Mouse (Mus musculus) CH12.LX (cell line): ENCODE measurements around the gene Serpine1. TPM values are rescaled to one million over a fixed set of nuclear protein-coding genes. Genes with fewer than 3 reads are reported as not detected.

Source experiments
- DNase-seq: peaks from one replicate; pipeline ENCODE4 v3.0.0-alpha.2; 2013; ENCODE audit errors: extremely low read depth
- H3K27ac ChIP-seq: 2 replicates; pipeline ENCODE4 v1.5.1; 2012; ENCODE audit warnings: low read depth, mild to moderate bottlenecking, control low read depth, moderate library complexity; ENCODE audit not compliant: insufficient read depth
- H3K27me3 ChIP-seq: replicated peaks from 2 replicates; pipeline ENCODE3; 2012; ENCODE audit warnings: inconsistent platforms
- H3K36me3 ChIP-seq, 2 experiments: replicated peaks in 1 of 2; 2 replicates each; pipeline versions ENCODE3 to v1.6.1; 2012; ENCODE audit warnings: inconsistent platforms in 1 of 2, low read length in 1 of 2, mild to moderate bottlenecking in 1 of 2, mixed read lengths in 1 of 2, moderate library complexity in 1 of 2; ENCODE audit not compliant: control insufficient read depth in 1 of 2, insufficient read depth in 1 of 2
- H3K4me1 ChIP-seq, 2 experiments: 2 replicates each; pipeline ENCODE4 v1.6.1; 2012; ENCODE audit warnings: inconsistent platforms in 1 of 2, moderate library complexity in 1 of 2; ENCODE audit not compliant: insufficient read depth in 2 of 2, control insufficient read depth in 1 of 2
- H3K4me2 ChIP-seq: 2 replicates; pipeline ENCODE4 v1.6.1; 2012; ENCODE audit warnings: low read depth, mild to moderate bottlenecking, control low read depth; ENCODE audit not compliant: poor library complexity, insufficient read depth, severe bottlenecking
- H3K4me3 ChIP-seq, 3 experiments: fragments of 150-350 bp in 1 of 3; sonication (generic) in 1 of 3; replicated peaks in 1 of 3; 2 replicates each; pipeline versions ENCODE3 to v1.5.1; 2011 to 2012; ENCODE audit warnings: low read depth in 2 of 3, low read length in 2 of 3, mild to moderate bottlenecking in 2 of 3, moderate library complexity in 2 of 3, control low read depth in 1 of 3, improper control_type of control experiment in 1 of 3, inconsistent platforms in 1 of 3, mixed read lengths in 1 of 3; ENCODE audit not compliant: poor library complexity in 1 of 3
- H3K79me2 ChIP-seq: replicated peaks from 2 replicates; pipeline ENCODE4 v1.6.1; 2012; ENCODE audit warnings: mild to moderate bottlenecking, moderate library complexity; ENCODE audit not compliant: control insufficient read depth, poor library complexity, insufficient read depth, severe bottlenecking; ENCODE audit errors: extremely low read depth
- H3K9ac ChIP-seq: 2 replicates; pipeline ENCODE4 v1.6.1; 2012; ENCODE audit warnings: low read depth, mild to moderate bottlenecking, control low read depth, moderate library complexity; ENCODE audit not compliant: insufficient read depth
- H3K9me3 ChIP-seq: replicated peaks from 2 replicates; pipeline ENCODE3; 2012; ENCODE audit warnings: low read length, inconsistent platforms, mixed read lengths
- BHLHE40 ChIP-seq: IDR thresholded peaks from 2 replicates; pipeline ENCODE4 v1.6.1; 2011; ENCODE audit warnings: mild to moderate bottlenecking, low read depth, low read length, improper control_type of control experiment
- CHD1 ChIP-seq: IDR thresholded peaks from 2 replicates; pipeline ENCODE4 v1.6.1; 2012; ENCODE audit warnings: low read depth, low read length, improper control_type of control experiment, inconsistent platforms
- CHD2 ChIP-seq: IDR thresholded peaks from 2 replicates; pipeline ENCODE4 v1.6.1; 2011; ENCODE audit warnings: low read length, improper control_type of control experiment
- CTCF ChIP-seq, 2 experiments: IDR thresholded peaks in 1 of 2; conservative IDR thresholded peaks in 1 of 2; 2 replicates each; pipeline ENCODE4 v1.5.1; 2011 to 2012; ENCODE audit warnings: low read depth in 2 of 2, low read length in 2 of 2, improper control_type of control experiment in 1 of 2, inconsistent platforms in 1 of 2, mild to moderate bottlenecking in 1 of 2, moderate library complexity in 1 of 2
- EP300 ChIP-seq: IDR thresholded peaks from 2 replicates; pipeline ENCODE4 v1.6.1; 2011; ENCODE audit warnings: low read length, improper control_type of control experiment
- ETS1 ChIP-seq: conservative IDR thresholded peaks from 2 replicates; pipeline ENCODE4 v1.6.1; 2012; ENCODE audit warnings: low read depth, mild to moderate bottlenecking, inconsistent platforms, low read length, improper control_type of control experiment, moderate library complexity
- HCFC1 ChIP-seq: IDR thresholded peaks from 2 replicates; pipeline ENCODE4 v1.6.1; 2012; ENCODE audit warnings: low read depth, mild to moderate bottlenecking, inconsistent platforms, low read length, improper control_type of control experiment
- JUN ChIP-seq: IDR thresholded peaks from 2 replicates; pipeline ENCODE4 v1.6.1; 2011; ENCODE audit warnings: low read depth, mild to moderate bottlenecking, low read length, improper control_type of control experiment, moderate library complexity; ENCODE audit not compliant: insufficient read depth
- JUND ChIP-seq: conservative IDR thresholded peaks from 2 replicates; pipeline ENCODE4 v1.6.1; 2011; ENCODE audit warnings: low read depth, low read length, improper control_type of control experiment
- KAT2A ChIP-seq: IDR thresholded peaks from 2 replicates; pipeline ENCODE4 v1.6.1; 2012; ENCODE audit warnings: low read length, improper control_type of control experiment, inconsistent platforms; ENCODE audit not compliant: insufficient replicate concordance
- MAFK ChIP-seq: IDR thresholded peaks from 2 replicates; pipeline ENCODE4 v1.6.1; 2011; ENCODE audit warnings: low read length, improper control_type of control experiment; ENCODE audit not compliant: insufficient replicate concordance
- MAX ChIP-seq: IDR thresholded peaks from 2 replicates; pipeline ENCODE4 v1.6.1; 2011; ENCODE audit warnings: low read length, improper control_type of control experiment
- MAZ ChIP-seq: IDR thresholded peaks from 2 replicates; pipeline ENCODE4 v1.6.1; 2012; ENCODE audit warnings: low read depth, mild to moderate bottlenecking, inconsistent platforms, low read length, improper control_type of control experiment, moderate library complexity
- MXI1 ChIP-seq: IDR thresholded peaks from 2 replicates; pipeline ENCODE4 v1.6.1; 2011; ENCODE audit warnings: mild to moderate bottlenecking, low read depth, low read length, improper control_type of control experiment
- MYC ChIP-seq: IDR thresholded peaks from 2 replicates; pipeline ENCODE4 v1.6.1; 2011; ENCODE audit warnings: low read depth, mild to moderate bottlenecking, improper control_type of control experiment, low read length
- NELFE ChIP-seq: IDR thresholded peaks from 2 replicates; pipeline ENCODE4 v1.6.1; 2011; ENCODE audit warnings: low read depth, low read length, improper control_type of control experiment
- NRF1 ChIP-seq: IDR thresholded peaks from 2 replicates; pipeline ENCODE4 v1.6.1; 2014; ENCODE audit warnings: low read depth, mild to moderate bottlenecking, inconsistent platforms, low read length, improper control_type of control experiment, moderate library complexity
- PAX5 ChIP-seq: IDR thresholded peaks from 2 replicates; pipeline ENCODE4 v1.6.1; 2012; ENCODE audit warnings: low read length, inconsistent platforms, mixed read lengths
- RAD21 ChIP-seq: IDR thresholded peaks from 2 replicates; pipeline ENCODE4 v1.6.1; 2011; ENCODE audit warnings: low read depth, mild to moderate bottlenecking, low read length, improper control_type of control experiment, moderate library complexity
- RCOR1 ChIP-seq: conservative IDR thresholded peaks from 2 replicates; pipeline ENCODE4 v1.6.1; 2012; ENCODE audit warnings: low read depth, mild to moderate bottlenecking, inconsistent platforms, low read length, improper control_type of control experiment
- SIN3A ChIP-seq: IDR thresholded peaks from 2 replicates; pipeline ENCODE4 v1.6.1; 2012; ENCODE audit warnings: low read length, improper control_type of control experiment, inconsistent platforms
- SMC3 ChIP-seq: IDR thresholded peaks from 2 replicates; pipeline ENCODE4 v1.6.1; 2011; ENCODE audit warnings: low read depth, low read length, improper control_type of control experiment
- TBP ChIP-seq: conservative IDR thresholded peaks from 2 replicates; pipeline ENCODE4 v1.6.1; 2011; ENCODE audit warnings: low read depth, low read length, improper control_type of control experiment
- UBTF ChIP-seq: IDR thresholded peaks from 2 replicates; pipeline ENCODE4 v1.6.1; 2012; ENCODE audit warnings: low read depth, mild to moderate bottlenecking, inconsistent platforms, low read length, improper control_type of control experiment, moderate library complexity
- USF1 ChIP-seq: IDR thresholded peaks from 2 replicates; pipeline ENCODE4 v1.6.1; 2014; ENCODE audit warnings: low read depth, mild to moderate bottlenecking, inconsistent platforms, low read length, improper control_type of control experiment
- ZKSCAN1 ChIP-seq: IDR thresholded peaks from 2 replicates; pipeline ENCODE4 v1.6.1; 2012; ENCODE audit warnings: low read depth, inconsistent platforms, low read length, improper control_type of control experiment, borderline replicate concordance
- dilution Hi-C: fragments of 300-500 bp; cut with MboI; formaldehyde crosslinking; loops from 2 replicates; pipeline ENCODE4 v1.14.3; 2020; ENCODE audit warnings: low sequenced_read_pairs; ENCODE audit not compliant: extremely low pct_unique_long_range_greater_than_20kb, extremely low pct_ligation_motif_present
- in situ Hi-C: fragments of 300-500 bp; cut with MboI; formaldehyde crosslinking; loops from 3 replicates; pipeline ENCODE4 v1.14.3; 2019; ENCODE audit warnings: low sequenced_read_pairs, low pct_ligation_motif_present, low pct_unique_long_range_greater_than_20kb, mixed read lengths
- polyA plus RNA-seq: library from polyadenylated mRNA; unstranded; fragments of >175 nt; gene quantifications from 2 replicates; pipeline ENCODE4 v1.2.1, GENCODE M21; 2012; ENCODE audit warnings: low read depth; ENCODE audit not compliant: insufficient read length
- total RNA-seq, 2 experiments: library from RNA; depleted of rRNA; stranded (reverse); fragments of 300-350 nt in 1 of 2; fragments of >200 nt in 1 of 2; gene quantifications; 2 replicates each; pipeline ENCODE4 v1.2.3; 2012 to 2014

The Serpine1 gene
- total and polyA plus RNA-seq, 3 experiments, result 0.51 to 1.8 (median 0.61) TPM

GRCm38 (mm10) chr5:137090870-137091269, 18.8 kb upstream of the Serpine1 start:
- in situ Hi-C loops (no loop called here), dilution Hi-C loops (no loop called here)
- H3K4me1 ChIP-seq, result peaks cover 0 to 11% of the 10 kb centered on the region in 2 experiments; a peak in 2 of 4 replicates
- DNase-seq, result no peak
- no peaks in the 10 kb centered on the region for H3K36me3 ChIP-seq
- no peak overlapping the region for H3K9ac ChIP-seq
- peaks cover 11% of the 10 kb centered on the region for H3K9me3 ChIP-seq
- no peaks in the 10 kb centered on the region for H3K79me2 ChIP-seq
- TF ChIP-seq CTCF (conservative IDR thresholded peaks at IDR 0.05 in 1 of 2, IDR thresholded peaks at IDR 0.05 in 1 of 2; ENCODE audit: low read depth in 2 of 2, low read length in 2 of 2), result no peak
- no peak for TF ChIP-seq SMC3
- no peak for TF ChIP-seq JUND
- TF ChIP-seq BHLHE40, result no peak
- no peak for TF ChIP-seq MAX
- no peaks in the 10 kb centered on the region for H3K27me3 ChIP-seq
- no peak overlapping the region for H3K4me2 ChIP-seq
- no peak overlapping the region for H3K27ac ChIP-seq
- H3K4me3 ChIP-seq, result no peak overlapping the region

- in situ Hi-C loops, result no loop called here
- peaks cover 0 to 7% of the 10 kb centered on the region in 2 experiments; a peak in 2 of 4 replicates for H3K4me1 ChIP-seq
These were observed 15.3 kb upstream of the Serpine1 start for GRCm38 (mm10) chr5:137087410-137087809.

DNA sequence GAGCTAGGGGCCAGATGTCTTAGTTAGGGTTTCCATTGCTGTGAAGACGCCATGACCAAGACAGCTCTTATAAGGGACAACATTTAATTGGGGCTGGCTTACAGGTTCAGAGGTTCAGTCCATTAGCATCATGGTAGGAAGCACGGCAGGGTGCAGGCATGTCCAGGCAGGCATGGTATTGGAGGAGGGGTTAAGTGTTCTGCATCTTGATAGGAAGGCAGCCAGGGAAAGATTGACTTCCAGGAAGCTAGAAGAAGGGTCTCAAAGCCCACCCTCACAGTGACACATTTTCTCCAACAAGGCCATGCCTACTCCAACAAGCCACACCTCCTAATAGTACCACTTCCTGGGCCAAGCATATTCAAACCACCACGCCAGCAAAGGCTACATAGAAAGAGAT, 13.7 kb upstream of the Serpine1 start:
- H3K79me2 ChIP-seq, result no peaks in the 10 kb centered on the region
- H3K4me2 ChIP-seq, result no peak overlapping the region
- peaks cover 23% of the 10 kb centered on the region for H3K27me3 ChIP-seq
- no peak for TF ChIP-seq NELFE
- no peak for TF ChIP-seq HCFC1
- TF ChIP-seq UBTF, result no peak
- no peak for TF ChIP-seq NRF1
- no peak for TF ChIP-seq BHLHE40
- TF ChIP-seq MXI1, result no peak
- no peak for TF ChIP-seq MAFK
- no peak for TF ChIP-seq MYC
- TF ChIP-seq MAZ, result no peak
- TF ChIP-seq TBP, result no peak
- TF ChIP-seq EP300, result no peak
- no peak for TF ChIP-seq ETS1
- TF ChIP-seq SMC3, result no peak
- no peak for TF ChIP-seq RCOR1
- TF ChIP-seq CHD2, result no peak
- TF ChIP-seq CTCF (conservative IDR thresholded peaks at IDR 0.05 in 1 of 2, IDR thresholded peaks at IDR 0.05 in 1 of 2; ENCODE audit: low read depth in 2 of 2, low read length in 2 of 2), result no peak
- TF ChIP-seq JUND, result no peak
- in situ Hi-C loops, result no loop called here
- no peak overlapping the region for H3K9ac ChIP-seq
- no peaks in the 10 kb centered on the region for H3K36me3 ChIP-seq
- H3K4me1 ChIP-seq, result no peaks in the 10 kb centered on the region
- H3K27ac ChIP-seq, result no peak overlapping the region
- peaks cover 19% of the 10 kb centered on the region for H3K9me3 ChIP-seq
- dilution Hi-C loops, result no loop called here
- H3K4me3 ChIP-seq, result no peak overlapping the region
- DNase-seq, result no peak

More at GRCm38 (mm10) chr5:137087410-137087809, 15.3 kb upstream of the Serpine1 start:
- H3K4me3 ChIP-seq, result no peak overlapping the region
- H3K27ac ChIP-seq, result no peak overlapping the region
- no peaks in the 10 kb centered on the region for H3K36me3 ChIP-seq
- no peaks in the 10 kb centered on the region for H3K79me2 ChIP-seq
- dilution Hi-C loops, result no loop called here
- peaks cover 20% of the 10 kb centered on the region for H3K27me3 ChIP-seq
- peaks cover 15% of the 10 kb centered on the region for H3K9me3 ChIP-seq
- no peak for TF ChIP-seq UBTF
- TF ChIP-seq JUND, result no peak
- TF ChIP-seq ZKSCAN1, result no peak
- TF ChIP-seq SMC3, result no peak
- no peak for TF ChIP-seq KAT2A
- TF ChIP-seq MAZ, result no peak
- TF ChIP-seq MAFK, result no peak
- no peak for TF ChIP-seq NELFE
- no peak for TF ChIP-seq CTCF (conservative IDR thresholded peaks at IDR 0.05 in 1 of 2, IDR thresholded peaks at IDR 0.05 in 1 of 2; ENCODE audit: low read depth in 2 of 2, low read length in 2 of 2)
- no peak for TF ChIP-seq BHLHE40
- no peak for TF ChIP-seq TBP
- no peak for TF ChIP-seq SIN3A
- TF ChIP-seq CHD1, result no peak
- TF ChIP-seq ETS1, result no peak
- no peak for TF ChIP-seq MAX
- no peak for TF ChIP-seq RAD21
- TF ChIP-seq JUN, result no peak
- no peak for TF ChIP-seq USF1
- TF ChIP-seq NRF1, result no peak
- no peak for TF ChIP-seq PAX5
- DNase-seq, result no peak
- H3K4me2 ChIP-seq, result no peak overlapping the region
- H3K9ac ChIP-seq, result no peak overlapping the region
